In the genomic region with DNA sequence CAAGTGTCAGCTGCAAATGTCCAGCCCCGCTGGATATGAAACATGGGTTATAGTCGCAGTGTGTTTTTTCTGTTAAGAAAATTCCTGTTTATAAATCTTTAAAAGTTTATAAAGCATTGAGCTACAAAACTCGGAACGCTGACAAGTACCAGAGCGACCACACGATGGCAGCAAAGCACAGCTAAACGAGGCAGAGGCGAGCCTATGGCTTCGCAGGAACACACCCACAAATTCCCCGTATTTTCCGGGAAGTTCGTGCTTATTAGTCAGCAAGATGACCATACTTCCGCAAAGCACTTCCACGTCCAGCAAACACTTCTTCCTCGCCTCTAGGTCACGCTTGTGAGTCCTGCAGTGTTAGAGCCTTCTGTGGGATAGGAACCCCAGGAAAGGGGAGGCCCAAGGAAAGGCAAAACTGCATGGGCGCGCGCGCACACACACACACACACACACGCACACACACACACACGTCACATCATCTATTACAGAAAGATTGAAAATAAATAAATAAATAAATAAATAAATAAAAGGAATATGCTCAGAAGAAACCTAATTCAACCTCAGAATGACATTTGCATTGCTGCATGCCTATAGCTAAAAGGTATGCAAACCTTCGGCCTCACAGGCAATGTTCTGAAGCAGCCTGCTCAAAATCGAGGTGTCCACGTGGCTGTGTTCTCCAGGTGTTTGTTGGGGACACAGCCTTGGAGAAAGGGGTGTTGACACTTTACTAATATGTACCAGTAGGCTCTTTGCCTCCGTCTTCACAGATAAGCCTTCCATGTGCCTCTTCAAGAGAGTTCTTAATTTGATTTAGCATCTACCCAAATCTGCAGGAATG, we compare ENCODE assay signal across 8 mouse cellular contexts.
DNase-seq lines count a peak whose midpoint lies in the region; ATAC-seq and TF ChIP-seq lines count a peak whose summit lies in the region.

No protein-coding gene starts in this region.

- no peak for TF ChIP-seq POLR2A in bone marrow macrophage, adult 2 months (IDR thresholded peaks at IDR 0.05; ENCODE audit: borderline replicate concordance, low read depth, low read length)
- no peak for TF ChIP-seq POLR2A in testis, adult 2 months (IDR thresholded peaks at IDR 0.05; ENCODE audit: control insufficient read depth, low read depth, low read length)

- 25% methylated on average over 26 of the region's 26 CpGs for WGBS in embryonic facial prominence, embryonic 15.5 days
- WGBS in heart, embryonic 10.5 days = 24% methylated on average over 26 of the region's 26 CpGs
- 30% methylated on average over 26 of the region's 26 CpGs for WGBS in kidney, embryonic 14.5 days
- WGBS in limb, embryonic 13.5 days = 28% methylated on average over 26 of the region's 26 CpGs
- 27% methylated on average over 26 of the region's 26 CpGs for WGBS in midbrain, embryonic 15.5 days

- peak; percentile 38 for DNase-seq in A20 (ENCODE audit: low read depth, low spot score)
- DNase-seq in heart, embryonic 10.5 days (ENCODE audit: low spot score) = no peak

- no peaks in the 10 kb centered on the region for H3K4me1 ChIP-seq in bone marrow macrophage, adult 2 months (ENCODE audit: control insufficient read depth, insufficient read depth, low read length)
- H3K4me1 ChIP-seq in embryonic facial prominence, embryonic 15.5 days = no peaks in the 10 kb centered on the region
- no peaks in the 10 kb centered on the region for H3K4me1 ChIP-seq in heart, embryonic 10.5 days
- no peaks in the 10 kb centered on the region for H3K4me1 ChIP-seq in kidney, embryonic 14.5 days (ENCODE audit: control insufficient read depth, insufficient read depth, low read length)
- H3K4me1 ChIP-seq in limb, embryonic 13.5 days = no peaks in the 10 kb centered on the region
- no peaks in the 10 kb centered on the region for H3K4me1 ChIP-seq in midbrain, embryonic 15.5 days
- peaks cover 4% of the 10 kb centered on the region for H3K4me1 ChIP-seq in testis, adult 2 months (ENCODE audit: control insufficient read depth, insufficient read depth, low read length)

- no peaks in the 10 kb centered on the region for H3K36me3 ChIP-seq in embryonic facial prominence, embryonic 15.5 days
- no peaks in the 10 kb centered on the region for H3K36me3 ChIP-seq in heart, embryonic 10.5 days
- no peaks in the 10 kb centered on the region for H3K36me3 ChIP-seq in kidney, embryonic 14.5 days (ENCODE audit: control insufficient read depth, insufficient read depth, low read length)
- H3K36me3 ChIP-seq in limb, embryonic 13.5 days = no peaks in the 10 kb centered on the region
- no peaks in the 10 kb centered on the region for H3K36me3 ChIP-seq in midbrain, embryonic 15.5 days (replicated peaks)
- no peaks in the 10 kb centered on the region for H3K36me3 ChIP-seq in testis, adult 2 months (ENCODE audit: control insufficient read depth, insufficient read depth, low read length)

- peak; percentile 24; the same call in 1 of the 2 replicates for ATAC-seq in embryonic facial prominence, embryonic 15.5 days (ENCODE audit: insufficient number of reproducible peaks, low FRiP score, low TSS enrichment, low read depth)
- ATAC-seq in kidney, embryonic 14.5 days (ENCODE audit: low FRiP score, low TSS enrichment) = peak; percentile 68
- peak; percentile 70; the same call in 1 of the 2 replicates for ATAC-seq in limb, embryonic 13.5 days (ENCODE audit: low FRiP score, low read depth)
- ATAC-seq in midbrain, embryonic 15.5 days (replicated peaks) = peak; percentile 86

- H3K27ac ChIP-seq in bone marrow macrophage, adult 2 months (ENCODE audit: insufficient read depth, low read depth, low read length) = no peak overlapping the region
- H3K27ac ChIP-seq in embryonic facial prominence, embryonic 15.5 days (replicated peaks) = no peak overlapping the region
- H3K27ac ChIP-seq in heart, embryonic 10.5 days = peak overlapping the region; percentile 42; the same call in 1 of the 2 replicates
- no peak overlapping the region for H3K27ac ChIP-seq in kidney, embryonic 14.5 days (ENCODE audit: low read depth, low read length)
- H3K27ac ChIP-seq in limb, embryonic 13.5 days = no peak overlapping the region
- H3K27ac ChIP-seq in midbrain, embryonic 15.5 days = no peak overlapping the region
- no peak overlapping the region for H3K27ac ChIP-seq in testis, adult 2 months (ENCODE audit: control insufficient read depth, insufficient read depth, low read depth, low read length)

- no peaks in the 10 kb centered on the region for H3K27me3 ChIP-seq in embryonic facial prominence, embryonic 15.5 days
- H3K27me3 ChIP-seq in heart, embryonic 10.5 days (ENCODE audit: insufficient read depth, poor library complexity, severe bottlenecking) = peaks cover 7% of the 10 kb centered on the region; the same call in 1 of the 2 replicates
- H3K27me3 ChIP-seq in kidney, embryonic 14.5 days (ENCODE audit: control insufficient read depth, insufficient read depth, low read length) = no peaks in the 10 kb centered on the region
- peaks cover 11% of the 10 kb centered on the region; the same call in 1 of the 2 replicates for H3K27me3 ChIP-seq in limb, embryonic 13.5 days
- no peaks in the 10 kb centered on the region for H3K27me3 ChIP-seq in midbrain, embryonic 15.5 days (replicated peaks)
- no peaks in the 10 kb centered on the region for H3K27me3 ChIP-seq in testis, adult 2 months (ENCODE audit: control insufficient read depth, insufficient read depth, low read length)

- no peak overlapping the region for H3K4me3 ChIP-seq in bone marrow macrophage, adult 2 months (ENCODE audit: insufficient read depth, low read length)
- peak overlapping the region; percentile 35 for H3K4me3 ChIP-seq in embryonic facial prominence, embryonic 15.5 days (replicated peaks)
- peak overlapping the region; percentile 52 for H3K4me3 ChIP-seq in heart, embryonic 10.5 days
- H3K4me3 ChIP-seq in kidney, embryonic 14.5 days (ENCODE audit: low read length) = peak overlapping the region; percentile 24; the same call in 1 of the 2 replicates
- H3K4me3 ChIP-seq in limb, embryonic 13.5 days = peak overlapping the region; percentile 35
- H3K4me3 ChIP-seq in midbrain, embryonic 15.5 days = peak overlapping the region; percentile 28
- no peak overlapping the region; the same call in 1 of the 2 replicates for H3K4me3 ChIP-seq in testis, adult 2 months (ENCODE audit: control insufficient read depth, low read depth, low read length)

- H3K9ac ChIP-seq in embryonic facial prominence, embryonic 15.5 days = no peak overlapping the region
- H3K9ac ChIP-seq in kidney, embryonic 14.5 days (ENCODE audit: low read depth, low read length) = no peak overlapping the region
- H3K9ac ChIP-seq in limb, embryonic 13.5 days = peak overlapping the region; percentile 53; the same call in 1 of the 2 replicates
- H3K9ac ChIP-seq in midbrain, embryonic 15.5 days = no peak overlapping the region

- H3K9me3 ChIP-seq in embryonic facial prominence, embryonic 15.5 days (replicated peaks) = no peaks in the 10 kb centered on the region
- no peaks in the 10 kb centered on the region for H3K9me3 ChIP-seq in heart, embryonic 10.5 days
- no peaks in the 10 kb centered on the region for H3K9me3 ChIP-seq in kidney, embryonic 14.5 days (ENCODE audit: control insufficient read depth, low read length)
- no peaks in the 10 kb centered on the region for H3K9me3 ChIP-seq in limb, embryonic 13.5 days
- H3K9me3 ChIP-seq in midbrain, embryonic 15.5 days = no peaks in the 10 kb centered on the region

- H3K4me2 ChIP-seq in embryonic facial prominence, embryonic 15.5 days (replicated peaks) = peak overlapping the region; percentile 50
- H3K4me2 ChIP-seq in kidney, embryonic 14.5 days (replicated peaks; ENCODE audit: low read depth, low read length) = peak overlapping the region; percentile 38
- H3K4me2 ChIP-seq in limb, embryonic 13.5 days (replicated peaks) = peak overlapping the region; percentile 60
- peak overlapping the region; percentile 52 for H3K4me2 ChIP-seq in midbrain, embryonic 15.5 days

- peak; percentile 56 for TF ChIP-seq CTCF in bone marrow macrophage, adult 2 months (IDR thresholded peaks at IDR 0.05; ENCODE audit: low read depth, low read length)
- peak; percentile 63; the same call in 1 of the 2 replicates for TF ChIP-seq CTCF in testis, adult 2 months (IDR thresholded peaks at IDR 0.05; ENCODE audit: control insufficient read depth, insufficient read depth, insufficient replicate concordance, low read depth, low read length)

Comparison
In these comparisons a context has a peak if more than half of its experiments do, and no peak if none do; other contexts are left out.
1. H3K4me3 ChIP-seq: peak in embryonic facial prominence, embryonic 15.5 days (single experiment), heart, embryonic 10.5 days (single experiment), kidney, embryonic 14.5 days (single experiment), limb, embryonic 13.5 days (single experiment) and midbrain, embryonic 15.5 days (single experiment); none in bone marrow macrophage, adult 2 months (single experiment) and testis, adult 2 months (single experiment).
2. ATAC-seq: peak in every context shown above with its lines; median percentile 86 in midbrain, embryonic 15.5 days; 70 in limb, embryonic 13.5 days; 68 in kidney, embryonic 14.5 days; 24 in embryonic facial prominence, embryonic 15.5 days.
3. Peak in every context shown above with its lines, with median percentiles within 50 percentile points of each other: H3K4me2 ChIP-seq.